Mouse (Mus musculus) MEL (cell line): Measurements from ENCODE around the gene Zfp326. TPM values are rescaled to one million over a fixed set of nuclear protein-coding genes. Genes with fewer than 3 reads are reported as not detected.

ENCODE experiments used
- DNase-seq: peaks from one replicate; pipeline ENCODE4 v3.0.0; 2011; ENCODE audit warnings: low read depth, low spot score
- H3K27ac ChIP-seq: 2 replicates; pipeline ENCODE4 v1.5.1; 2012; ENCODE audit warnings: low read depth, mild to moderate bottlenecking, control low read depth, low read length, moderate library complexity; ENCODE audit not compliant: control insufficient read depth
- H3K27me3 ChIP-seq, 2 experiments: fragments of 150-350 bp in 1 of 2; sonication (generic) in 1 of 2; 2 replicates each; pipeline ENCODE4 v1.6.1; 2012; ENCODE audit warnings: low read length in 2 of 2, mild to moderate bottlenecking in 2 of 2, improper control_type of control experiment in 1 of 2, moderate library complexity in 1 of 2; ENCODE audit not compliant: insufficient read depth in 2 of 2, control insufficient read depth in 1 of 2
- H3K36me3 ChIP-seq, 2 experiments: 2 replicates each; pipeline ENCODE4 v1.6.1; 2012 to 2014; ENCODE audit warnings: low read length in 2 of 2, improper control_type of control experiment in 1 of 2, inconsistent platforms in 1 of 2, mild to moderate bottlenecking in 1 of 2; ENCODE audit not compliant: insufficient read depth in 2 of 2, control insufficient read depth in 1 of 2
- H3K4me1 ChIP-seq, 2 experiments: fragments of 150-350 bp in 1 of 2; sonication (generic) in 1 of 2; 2 replicates each; pipeline ENCODE4 v1.6.1; 2012; ENCODE audit warnings: low read length in 2 of 2, improper control_type of control experiment in 1 of 2, mild to moderate bottlenecking in 1 of 2; ENCODE audit not compliant: insufficient read depth in 2 of 2, control insufficient read depth in 1 of 2
- H3K4me3 ChIP-seq, 2 experiments: fragments of 150-350 bp in 1 of 2; sonication (generic) in 1 of 2; 2 replicates each; pipeline ENCODE4 v1.5.1; 2012; ENCODE audit warnings: low read depth in 2 of 2, low read length in 2 of 2, mild to moderate bottlenecking in 2 of 2, moderate library complexity in 2 of 2, control low read depth in 1 of 2, improper control_type of control experiment in 1 of 2; ENCODE audit not compliant: control insufficient read depth in 1 of 2, insufficient read depth in 1 of 2
- H3K79me2 ChIP-seq: 2 replicates; pipeline ENCODE4 v1.6.1; 2012; ENCODE audit warnings: mild to moderate bottlenecking, low read length, moderate library complexity; ENCODE audit not compliant: control insufficient read depth, poor library complexity, insufficient read depth
- H3K9ac ChIP-seq: 2 replicates; pipeline ENCODE4 v1.6.1; 2012; ENCODE audit warnings: low read depth, mild to moderate bottlenecking, control low read depth, low read length, moderate library complexity; ENCODE audit not compliant: control insufficient read depth, poor library complexity, severe bottlenecking
- H3K9me3 ChIP-seq: fragments of 150-350 bp; sonication (generic); replicated peaks from 2 replicates; pipeline ENCODE4 v1.6.1; 2012; ENCODE audit warnings: mild to moderate bottlenecking, low read length, improper control_type of control experiment, moderate library complexity; ENCODE audit not compliant: insufficient read depth
- CHD2 ChIP-seq: IDR thresholded peaks from 2 replicates; pipeline ENCODE4 v1.6.1; 2011; ENCODE audit warnings: low read length, improper control_type of control experiment
- E2F4 ChIP-seq: IDR thresholded peaks from 2 replicates; pipeline ENCODE4 v1.6.1; 2011; ENCODE audit warnings: low read depth, low read length, improper control_type of control experiment, borderline replicate concordance
- EP300 ChIP-seq, 2 experiments: IDR thresholded peaks; 2 replicates each; pipeline ENCODE4 v1.6.1; 2011; ENCODE audit warnings: improper control_type of control experiment in 2 of 2, low read length in 2 of 2, low read depth in 1 of 2, mild to moderate bottlenecking in 1 of 2
- ETS1 ChIP-seq: IDR thresholded peaks from 2 replicates; pipeline ENCODE4 v1.6.1; 2012; ENCODE audit warnings: low read depth, mild to moderate bottlenecking, inconsistent platforms, low read length, improper control_type of control experiment, moderate library complexity
- GABPA ChIP-seq: IDR thresholded peaks from 2 replicates; pipeline ENCODE4 v1.6.1; 2012; ENCODE audit warnings: low read depth, mild to moderate bottlenecking, inconsistent platforms, low read length, improper control_type of control experiment, moderate library complexity
- HCFC1 ChIP-seq: IDR thresholded peaks from 2 replicates; pipeline ENCODE4 v1.6.1; 2012; ENCODE audit warnings: low read depth, mild to moderate bottlenecking, inconsistent platforms, low read length, improper control_type of control experiment, moderate library complexity
- MAFK ChIP-seq: IDR thresholded peaks from 2 replicates; pipeline ENCODE4 v1.6.1; 2011; ENCODE audit warnings: low read depth, mild to moderate bottlenecking, low read length, improper control_type of control experiment, borderline replicate concordance
- MAX ChIP-seq: IDR thresholded peaks from 2 replicates; pipeline ENCODE4 v1.6.1; 2011; ENCODE audit warnings: low read length, improper control_type of control experiment
- MEF2A ChIP-seq: IDR thresholded peaks from 2 replicates; pipeline ENCODE4 v1.6.1; 2014; ENCODE audit warnings: low read depth, mild to moderate bottlenecking, inconsistent platforms, low read length, improper control_type of control experiment; ENCODE audit not compliant: poor library complexity, insufficient replicate concordance, severe bottlenecking; ENCODE audit errors: extremely low read depth
- MYB ChIP-seq: IDR thresholded peaks from 2 replicates; pipeline ENCODE4 v1.6.1; 2011; ENCODE audit warnings: mild to moderate bottlenecking, low read depth, low read length, improper control_type of control experiment
- MYC ChIP-seq: IDR thresholded peaks from 2 replicates; pipeline ENCODE4 v1.6.1; 2011; ENCODE audit warnings: low read depth, mild to moderate bottlenecking, low read length, improper control_type of control experiment, moderate library complexity
- NELFE ChIP-seq: IDR thresholded peaks from 2 replicates; pipeline ENCODE4 v1.6.1; 2011; ENCODE audit warnings: low read depth, low read length, improper control_type of control experiment
- NRF1 ChIP-seq: IDR thresholded peaks from 2 replicates; pipeline ENCODE4 v1.6.1; 2014; ENCODE audit warnings: low read depth, mild to moderate bottlenecking, inconsistent platforms, low read length, improper control_type of control experiment, moderate library complexity; ENCODE audit not compliant: poor library complexity, insufficient read depth, severe bottlenecking
- POLR2A ChIP-seq, 2 experiments: IDR thresholded peaks; 2 replicates each; pipeline ENCODE4 v1.6.1; 2011 to 2012; ENCODE audit warnings: low read length in 2 of 2, mild to moderate bottlenecking in 2 of 2, control low read depth in 1 of 2, improper control_type of control experiment in 1 of 2, low read depth in 1 of 2, moderate library complexity in 1 of 2; ENCODE audit not compliant: control insufficient read depth in 1 of 2, insufficient read depth in 1 of 2, poor library complexity in 1 of 2
- POLR2AphosphoS2 ChIP-seq: IDR thresholded peaks from 2 replicates; pipeline ENCODE4 v1.6.1; 2011; ENCODE audit warnings: low read length, improper control_type of control experiment
- RAD21 ChIP-seq: IDR thresholded peaks from 2 replicates; pipeline ENCODE4 v1.6.1; 2011; ENCODE audit warnings: mild to moderate bottlenecking, low read depth, low read length, improper control_type of control experiment
- SIN3A ChIP-seq: IDR thresholded peaks from 2 replicates; pipeline ENCODE4 v1.6.1; 2012; ENCODE audit warnings: low read length, improper control_type of control experiment, inconsistent platforms
- TAL1 ChIP-seq: IDR thresholded peaks from 2 replicates; pipeline ENCODE4 v1.6.1; 2012; ENCODE audit warnings: mild to moderate bottlenecking, inconsistent platforms, low read length, moderate library complexity, mixed read lengths
- TBP ChIP-seq: IDR thresholded peaks from 2 replicates; pipeline ENCODE4 v1.8.0; 2011; ENCODE audit warnings: low read depth, low read length, improper control_type of control experiment
- USF1 ChIP-seq: IDR thresholded peaks from 2 replicates; pipeline ENCODE4 v1.6.1; 2014; ENCODE audit warnings: low read depth, mild to moderate bottlenecking, inconsistent platforms, low read length, improper control_type of control experiment, moderate library complexity
- USF2 ChIP-seq, 2 experiments: IDR thresholded peaks; 2 replicates each; pipeline ENCODE4 v1.6.1; 2011 to 2012; ENCODE audit warnings: improper control_type of control experiment in 2 of 2, low read length in 2 of 2, borderline replicate concordance in 1 of 2, inconsistent platforms in 1 of 2, low read depth in 1 of 2, mild to moderate bottlenecking in 1 of 2; ENCODE audit not compliant: insufficient read depth in 1 of 2
- ZC3H11A ChIP-seq: IDR thresholded peaks from 2 replicates; pipeline ENCODE4 v1.6.1; 2012; ENCODE audit warnings: low read depth, mild to moderate bottlenecking, inconsistent platforms, low read length, improper control_type of control experiment
- ZKSCAN1 ChIP-seq: IDR thresholded peaks from 2 replicates; pipeline ENCODE4 v1.6.1; 2012; ENCODE audit warnings: low read depth, mild to moderate bottlenecking, inconsistent platforms, low read length, improper control_type of control experiment, moderate library complexity
- polyA plus RNA-seq, 2 experiments: library from polyadenylated mRNA; stranded (reverse) in 1 of 2; unstranded in 1 of 2; fragments of >175 nt in 1 of 2; fragments of >200 nt in 1 of 2; gene quantifications; 2 replicates each; pipeline versions ENCODE4 v1.2.1 to v1.2.4; 2012; ENCODE audit warnings: low replicate concordance in 2 of 2, low read depth in 1 of 2; ENCODE audit not compliant: insufficient read length in 2 of 2, insufficient read depth in 1 of 2, missing spikeins in 1 of 2
- total RNA-seq: library from RNA; depleted of rRNA; stranded (reverse); fragments of 300-350 nt; gene quantifications from 2 replicates; pipeline ENCODE4 v1.2.3, GENCODE M21; 2012

Gene Zfp326
- total and polyA plus RNA-seq, 3 experiments = 6.4 to 17.6 TPM; not detected in 1

DNA sequence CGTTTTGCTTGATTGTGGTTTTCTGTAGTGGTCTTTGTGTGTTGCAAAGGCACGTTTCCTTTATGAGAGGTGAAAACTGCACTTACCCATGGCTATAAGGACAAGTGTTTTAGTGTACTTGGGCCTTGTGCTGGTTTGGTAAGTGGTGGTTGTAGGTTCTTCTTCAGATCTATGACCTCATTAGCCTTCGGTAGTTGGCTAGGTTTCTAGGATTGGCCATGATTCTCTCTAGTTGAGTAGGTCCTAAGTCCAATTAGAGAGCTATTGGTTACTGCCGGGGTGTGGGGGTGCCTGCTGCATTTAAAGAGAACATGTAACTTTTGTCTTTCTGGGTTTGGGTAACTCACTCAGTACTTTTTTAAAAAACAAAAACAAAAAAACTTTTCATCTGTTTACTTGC is 21.8 kb downstream of the Zfp326 start:
- no peak overlapping the region for H3K4me3 ChIP-seq
- no peaks in the 10 kb centered on the region for H3K79me2 ChIP-seq
- DNase-seq = no peak
- H3K9me3 ChIP-seq = no peaks in the 10 kb centered on the region
- H3K27me3 ChIP-seq = no peaks in the 10 kb centered on the region
- TF ChIP-seq MYC = no peak
- H3K4me1 ChIP-seq = no peaks in the 10 kb centered on the region
- no peak overlapping the region for H3K9ac ChIP-seq
- no peak overlapping the region for H3K27ac ChIP-seq
- peaks cover 3 to 16% of the 10 kb centered on the region in 2 experiments for H3K36me3 ChIP-seq

DNA sequence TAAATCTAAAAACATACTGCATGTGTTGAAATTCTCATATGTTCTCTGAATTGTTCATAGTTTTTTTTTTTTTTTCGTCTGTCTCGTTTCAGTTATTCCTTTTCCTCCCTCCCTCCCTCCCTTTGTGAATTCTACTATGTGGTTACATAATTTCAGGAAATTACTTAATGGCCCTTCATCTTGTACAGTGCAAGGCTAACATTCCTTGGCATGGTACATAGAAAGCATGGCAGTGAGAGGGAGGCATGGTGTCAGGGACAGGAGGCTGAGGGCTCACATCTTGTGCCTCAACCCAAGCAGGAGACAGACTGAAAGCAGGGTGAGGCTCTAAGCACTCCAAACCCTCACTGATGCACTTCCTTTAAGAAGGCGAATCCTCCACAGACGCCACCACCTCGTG is 32.8 kb downstream of the Zfp326 start:
- Histone ChIP-seq H3K27ac (no peak overlapping the region), H3K9me3 (no peaks in the 10 kb centered on the region)
- TF ChIP-seq POLR2A (IDR thresholded peaks at IDR 0.05; ENCODE audit: control insufficient read depth in 1 of 2, insufficient read depth in 1 of 2, low read depth in 1 of 2, low read length in 2 of 2, poor library complexity in 1 of 2) (no peak), SIN3A (no peak), E2F4 (no peak), MYC (no peak), EP300 (IDR thresholded peaks at IDR 0.05; ENCODE audit: low read depth in 1 of 2, low read length in 2 of 2) (no peak), ZC3H11A (no peak)
- TF ChIP-seq, all 39 proteins: peak for 0
- no peak for DNase-seq
- no peaks in the 10 kb centered on the region for H3K79me2 ChIP-seq
- H3K9ac ChIP-seq = no peak overlapping the region
- H3K4me1 ChIP-seq = no peaks in the 10 kb centered on the region
- no peak overlapping the region for H3K4me3 ChIP-seq
- H3K27me3 ChIP-seq = no peaks in the 10 kb centered on the region
- peaks cover 0 to 21% of the 10 kb centered on the region in 2 experiments; a peak in 2 of 4 replicates for H3K36me3 ChIP-seq

DNA sequence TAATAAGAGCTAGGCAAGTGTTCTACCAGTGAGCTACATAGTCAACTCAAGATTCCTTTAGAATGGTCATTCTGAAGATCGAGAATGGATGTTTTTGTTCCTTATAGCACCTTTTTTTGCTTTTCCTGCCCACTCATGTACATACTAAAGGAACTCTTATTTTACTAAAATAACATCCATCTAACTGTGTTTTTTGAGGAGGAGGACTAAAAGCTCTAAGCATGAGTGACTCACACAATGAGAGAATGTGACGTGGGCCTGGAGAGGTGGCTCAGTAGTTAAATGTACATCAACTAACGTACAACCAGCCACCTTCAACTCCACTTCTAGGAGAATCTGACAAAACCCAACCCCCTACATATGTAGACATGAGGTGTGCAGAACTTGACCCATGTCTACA is 33.3 kb downstream of the Zfp326 start:
- H3K9me3 ChIP-seq = no peaks in the 10 kb centered on the region
- no peaks in the 10 kb centered on the region for H3K79me2 ChIP-seq
- no peak for DNase-seq
- no peak overlapping the region for H3K4me3 ChIP-seq
- TF ChIP-seq USF1 = no peak
- TF ChIP-seq ZC3H11A = no peak
- TF ChIP-seq TAL1 = no peak
- no peak for TF ChIP-seq MAFK
- TF ChIP-seq RAD21 = no peak
- TF ChIP-seq E2F4 = no peak
- no peak for TF ChIP-seq POLR2A (IDR thresholded peaks at IDR 0.05; ENCODE audit: control insufficient read depth in 1 of 2, insufficient read depth in 1 of 2, low read depth in 1 of 2, low read length in 2 of 2, poor library complexity in 1 of 2)
- no peak for TF ChIP-seq NRF1
- no peak for TF ChIP-seq POLR2AphosphoS2
- no peak for TF ChIP-seq GABPA
- no peak for TF ChIP-seq MYB
- TF ChIP-seq ZKSCAN1 = no peak
- no peak for TF ChIP-seq NELFE
- no peak for TF ChIP-seq CHD2
- TF ChIP-seq MAX = no peak
- no peak for TF ChIP-seq MEF2A
- TF ChIP-seq ETS1 = no peak
- no peak for TF ChIP-seq HCFC1
- TF ChIP-seq TBP = no peak
- no peak for TF ChIP-seq USF2 (IDR thresholded peaks at IDR 0.05; ENCODE audit: borderline replicate concordance in 1 of 2, insufficient read depth in 1 of 2, low read depth in 1 of 2, low read length in 2 of 2)
- peaks cover 0 to 18% of the 10 kb centered on the region in 2 experiments; a peak in 2 of 4 replicates for H3K36me3 ChIP-seq
- no peak overlapping the region for H3K9ac ChIP-seq
- no peaks in the 10 kb centered on the region for H3K4me1 ChIP-seq
- H3K27ac ChIP-seq = no peak overlapping the region
- no peaks in the 10 kb centered on the region for H3K27me3 ChIP-seq
